Mouse (Mus musculus) bone marrow macrophage, adult 2 months (primary cell): ENCODE measurements around the gene Sgsm3.

Experiments used
- CTCF ChIP-seq: IDR thresholded peaks from 2 replicates; pipeline ENCODE4 v1.5.1; 2012; ENCODE audit warnings: low read depth, mild to moderate bottlenecking, low read length, moderate library complexity
- POLR2A ChIP-seq: IDR thresholded peaks from 2 replicates; pipeline ENCODE4 v1.6.1; 2012; ENCODE audit warnings: mild to moderate bottlenecking, low read depth, low read length, borderline replicate concordance

DNA sequence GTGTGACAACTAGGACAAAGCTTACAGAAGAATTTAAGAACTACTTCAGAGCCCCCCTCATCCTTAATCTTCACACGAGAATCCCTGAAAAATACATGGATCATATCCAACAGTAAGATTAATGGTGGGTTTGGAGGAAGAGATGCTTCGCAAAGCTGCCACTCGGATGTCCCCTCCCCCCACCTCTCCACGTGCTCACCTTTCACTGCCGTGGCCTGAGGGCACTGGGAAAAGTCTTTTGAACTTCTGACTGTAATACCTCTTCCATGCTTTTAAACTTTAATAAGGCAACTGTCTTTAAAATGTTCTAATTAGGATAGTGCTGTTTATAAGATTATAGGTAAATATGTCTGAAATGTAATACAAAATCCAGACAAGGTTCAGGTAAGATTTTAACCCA is 3.3 kb upstream of the Sgsm3 start:
- no peak for TF ChIP-seq CTCF
- no peak for TF ChIP-seq POLR2A
